In the genomic region with DNA sequence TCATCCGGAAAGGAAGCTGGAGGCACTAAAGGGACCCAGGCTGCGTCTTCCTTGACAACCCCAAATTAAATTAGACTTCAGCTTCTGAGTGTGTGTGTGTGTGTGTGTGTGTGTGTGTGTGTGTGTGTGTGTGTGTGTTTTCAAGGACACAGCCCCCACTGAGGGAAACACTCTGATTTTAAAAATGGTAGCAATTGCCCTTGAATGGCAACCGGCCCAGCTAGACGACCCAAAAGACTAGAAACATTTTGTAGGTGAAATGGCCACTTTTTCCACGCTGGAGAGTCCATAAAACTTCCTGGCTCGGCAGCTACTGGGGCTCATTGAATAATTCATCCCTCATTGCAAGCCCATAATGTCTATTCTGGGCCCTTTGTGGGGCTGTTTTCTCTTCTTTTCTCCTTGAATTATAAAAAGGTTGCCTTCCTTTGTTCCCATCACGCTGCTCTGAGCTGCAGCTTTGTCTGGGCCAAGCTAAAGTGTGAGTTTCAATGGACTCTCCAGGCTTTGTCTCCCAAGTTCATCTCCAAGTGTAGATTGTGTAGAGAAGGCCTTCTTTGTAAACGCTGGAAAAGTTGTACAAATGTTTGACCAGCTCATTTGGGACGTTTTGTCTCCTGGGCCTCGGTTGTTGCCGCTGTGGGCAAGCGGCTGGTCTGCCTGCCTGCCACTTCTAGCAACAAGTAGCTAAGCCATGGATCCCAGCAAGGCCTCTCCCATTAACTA, we compare ENCODE assay signal across 17 mouse cellular contexts. TPM values are rescaled to one million over a fixed set of nuclear protein-coding genes. Genes with fewer than 3 reads are reported as not detected.
DNase-seq lines count a peak whose midpoint lies in the region; ATAC-seq and TF ChIP-seq lines count a peak whose summit lies in the region.
"Had no signal": no experiment of that assay in that cellular context is flagged by ENCODE, and none has a peak within 500 bp of the region (broad histone marks: within the 10 kb centered on the region; RNA-seq: fewer than 3 reads in every experiment).

No protein-coding gene starts in this region.

- no peak for TF ChIP-seq POLR2A in myocyte (IDR thresholded peaks at IDR 0.05; ENCODE audit: insufficient read length, low read depth)
- TF ChIP-seq POLR2A in lung, adult 2 months (IDR thresholded peaks at IDR 0.05; ENCODE audit: borderline replicate concordance, extremely low read depth, low read depth, low read length): no peak

- no peaks in the 10 kb centered on the region for H3K9me3 ChIP-seq in embryonic facial prominence, embryonic 14.5 days (ENCODE audit: control insufficient read depth, low read length)
- H3K9me3 ChIP-seq in hindbrain, postnatal 0 days (ENCODE audit: low read length): no peaks in the 10 kb centered on the region
- H3K9me3 ChIP-seq: heart, embryonic 15.5 days; liver, embryonic 15.5 days had no signal

- no peaks in the 10 kb centered on the region for H3K79me2 ChIP-seq in myocyte (ENCODE audit: control insufficient read depth, insufficient read depth)

- H3K27me3 ChIP-seq in embryonic facial prominence, embryonic 14.5 days (replicated peaks; ENCODE audit: control insufficient read depth, insufficient read depth, low read length): peaks cover 75% of the 10 kb centered on the region
- H3K27me3 ChIP-seq in hindbrain, postnatal 0 days (ENCODE audit: insufficient read depth, low read length): peaks cover 14% of the 10 kb centered on the region
- H3K27me3 ChIP-seq in myocyte (ENCODE audit: control insufficient read depth, insufficient read depth, insufficient read length): no peaks in the 10 kb centered on the region
- H3K27me3 ChIP-seq: CH12.LX had no signal

- no peak overlapping the region for H3ac ChIP-seq in myocyte (ENCODE audit: control insufficient read depth, insufficient read length)

- peaks cover 8% of the 10 kb centered on the region; the same call in 1 of the 2 replicates for H3K36me3 ChIP-seq in embryonic facial prominence, embryonic 14.5 days (ENCODE audit: control insufficient read depth, insufficient read depth, low read length)
- no peaks in the 10 kb centered on the region for H3K36me3 ChIP-seq in hindbrain, postnatal 0 days (ENCODE audit: insufficient read depth, low read length)
- no peaks in the 10 kb centered on the region for H3K36me3 ChIP-seq in myocyte (ENCODE audit: control insufficient read depth, insufficient read depth)
- H3K36me3 ChIP-seq: heart, embryonic 15.5 days; liver, embryonic 15.5 days had no signal

- TF ChIP-seq CTCF in hindbrain, postnatal 0 days (IDR thresholded peaks at IDR 0.05; ENCODE audit: low read depth): no peak
- TF ChIP-seq CTCF in lung, adult 2 months (IDR thresholded peaks at IDR 0.05; ENCODE audit: insufficient read depth, low read length): no peak

- H3K4me1 ChIP-seq in embryonic facial prominence, embryonic 14.5 days (ENCODE audit: control insufficient read depth, insufficient read depth, low read length): no peaks in the 10 kb centered on the region
- no peaks in the 10 kb centered on the region for H3K4me1 ChIP-seq in hindbrain, postnatal 0 days (ENCODE audit: insufficient read depth, low read length)
- H3K4me1 ChIP-seq in lung, adult 2 months (ENCODE audit: control insufficient read depth, insufficient read depth, low read length): no peaks in the 10 kb centered on the region
- H3K4me1 ChIP-seq: liver, embryonic 15.5 days had no signal

- peak overlapping the region; percentile 87 for H3K9ac ChIP-seq in embryonic facial prominence, embryonic 14.5 days (ENCODE audit: low read depth, low read length)
- H3K9ac ChIP-seq in hindbrain, postnatal 0 days (replicated peaks; ENCODE audit: low read length): peak overlapping the region; percentile 19; the same call in 1 of the 2 replicates
- H3K9ac ChIP-seq: heart, embryonic 15.5 days; liver, embryonic 15.5 days had no signal

- peak overlapping the region; percentile 93 for H3K27ac ChIP-seq in embryonic facial prominence, embryonic 14.5 days (replicated peaks; ENCODE audit: low read depth, low read length)
- H3K27ac ChIP-seq in hindbrain, postnatal 0 days: peak overlapping the region; percentile 82
- H3K27ac ChIP-seq: gastrocnemius, adult 2 months; heart, embryonic 15.5 days; liver, embryonic 15.5 days had no signal

- H3K4me2 ChIP-seq in embryonic facial prominence, embryonic 14.5 days (ENCODE audit: low read depth, low read length): peak overlapping the region; percentile 82
- peak overlapping the region; percentile 64 for H3K4me2 ChIP-seq in hindbrain, postnatal 0 days (ENCODE audit: low read depth, low read length)
- H3K4me2 ChIP-seq in myocyte (ENCODE audit: low read depth): peak overlapping the region; percentile 80
- H3K4me2 ChIP-seq: liver, embryonic 15.5 days had no signal

- peak overlapping the region; percentile 62 for H3K4me3 ChIP-seq in embryonic facial prominence, embryonic 14.5 days (ENCODE audit: low read depth, low read length)
- H3K4me3 ChIP-seq in hindbrain, postnatal 0 days (ENCODE audit: low read length): peak overlapping the region; percentile 42
- peak overlapping the region; percentile 57 for H3K4me3 ChIP-seq in myocyte
- no peak overlapping the region for H3K4me3 ChIP-seq in lung, adult 2 months (replicated peaks; ENCODE audit: extremely low read depth, low read depth, low read length)
- H3K4me3 ChIP-seq: liver, embryonic 15.5 days had no signal

- no peak for ATAC-seq in embryonic facial prominence, embryonic 14.5 days (ENCODE audit: low read depth)
- ATAC-seq in hindbrain, postnatal 0 days: peak; percentile 64
- ATAC-seq: intestine, postnatal 0 days; Patski had no signal

- DNase-seq in embryo, embryonic 11 days: peak; percentile 68
- DNase-seq in embryonic facial prominence, embryonic 14.5 days (ENCODE audit: low spot score): no peak
- DNase-seq in hindbrain, postnatal 0 days (ENCODE audit: low spot score): peak; percentile 64
- no peak for DNase-seq in kidney, adult 9 months
- DNase-seq in lung, adult 2 months: no peak
- DNase-seq in thymus, postnatal 10 days (ENCODE audit: low spot score in 2 of 2): no peak
- DNase-seq: adrenal gland, adult 2 months; gastrocnemius, adult 2 months; kidney, postnatal 4 days had no signal

- 12% methylated on average over 12 of the region's 12 CpGs for WGBS in embryonic facial prominence, embryonic 14.5 days
- WGBS in hindbrain, postnatal 0 days: 10% methylated on average over 12 of the region's 12 CpGs
- WGBS in lung, adult 2 months: 11% methylated on average over 12 of the region's 12 CpGs

TF ChIP-seq in myocyte, 11 proteins besides CTCF, POLR2A, EP300 and RAD21:
- TF ChIP-seq E2F4 (IDR thresholded peaks at IDR 0.05; ENCODE audit: insufficient read depth) (no peak), POLR2AphosphoS2 (IDR thresholded peaks at IDR 0.05; ENCODE audit: insufficient read length, low read depth) (no peak), MYOD1 (IDR thresholded peaks at IDR 0.05; ENCODE audit: control insufficient read depth in 1 of 3, insufficient read length in 2 of 3, low read depth in 2 of 3) (no peak), USF1 (IDR thresholded peaks at IDR 0.05; ENCODE audit: low read depth) (no peak), CEBPB (IDR thresholded peaks at IDR 0.05; ENCODE audit: insufficient read depth, poor library complexity, severe bottlenecking) (no peak), MAX (IDR thresholded peaks at IDR 0.05; ENCODE audit: low read depth) (no peak), SRF (IDR thresholded peaks at IDR 0.05; ENCODE audit: control insufficient read depth, insufficient read length, low read depth) (no peak), REST (IDR thresholded peaks at IDR 0.05; ENCODE audit: insufficient read depth, insufficient read length) (no peak), TCF3 (IDR thresholded peaks at IDR 0.05; ENCODE audit: insufficient read length, low read depth) (no peak), TCF12 (IDR thresholded peaks at IDR 0.05; ENCODE audit: insufficient read depth, poor library complexity, severe bottlenecking) (no peak), MYOG (IDR thresholded peaks at IDR 0.05; ENCODE audit: control insufficient read depth in 1 of 3, insufficient read depth in 1 of 3, insufficient read length in 2 of 3, low read depth in 2 of 3) (no peak)

RNA-seq across cellular contexts. Expression of gene Pax3, which starts 6.4 kb away (rescaled TPM):
- polyA plus RNA-seq in embryonic facial prominence, embryonic 14.5 days (2014; fragmentation: Nextera tagmentation; extraction: Ambion mirVana): 9.4 and 12.4 TPM in 2 replicates
- total RNA-seq in hindbrain, postnatal 0 days (2014; rRNA removed): 8.0 and 11.9 TPM in 2 replicates
- 14.0 and 14.5 TPM in 2 replicates for polyA plus RNA-seq in hindbrain, postnatal 0 days (2015; fragmentation: Nextera tagmentation; extraction: Ambion mirVana)
- polyA plus RNA-seq in myocyte (2012; fragmentation: generic; extraction: Trizol): 0.10 TPM
- polyA plus RNA-seq in lung, adult 2 months (2012; rRNA removed): not detected in 2 replicates
- total RNA-seq: adrenal gland, adult 2 months; gastrocnemius, adult 2 months; left cerebral cortex, adult 8-10 months; megakaryocyte progenitor cell, adult 5-6 weeks had no signal
- polyA plus RNA-seq: adrenal gland, adult 2 months; intestine, postnatal 0 days had no signal

Comparison
In these comparisons a context has a peak if more than half of its experiments do, and no peak if none do; other contexts are left out.
1. DNase-seq: peak in embryo, embryonic 11 days (single experiment) and hindbrain, postnatal 0 days (single experiment); none in embryonic facial prominence, embryonic 14.5 days (single experiment), kidney, adult 9 months (single experiment), lung, adult 2 months (single experiment) and thymus, postnatal 10 days (0 of 2).
2. Peak in every context shown above with its lines, with median percentiles within 50 percentile points of each other: H3K4me2 ChIP-seq.